Mouse (Mus musculus) T-helper 1 cell (primary cell): ENCODE measurements at regions not wholly inside any gene's neighbourhood (a gene's known extent, or its start where the extent isn't known, plus 50 kb on each side); places are given as distances from the start of the nearest gene placed in this dataset.

Experiments used
- in situ Hi-C: fragments of 300-600 bp; cut with MboI, MseI; formaldehyde crosslinking; loops from one replicate; pipeline ENCODE4 v1.15.1; 2025; ENCODE audit warnings: high pct_unique_total_duplicates

DNA sequence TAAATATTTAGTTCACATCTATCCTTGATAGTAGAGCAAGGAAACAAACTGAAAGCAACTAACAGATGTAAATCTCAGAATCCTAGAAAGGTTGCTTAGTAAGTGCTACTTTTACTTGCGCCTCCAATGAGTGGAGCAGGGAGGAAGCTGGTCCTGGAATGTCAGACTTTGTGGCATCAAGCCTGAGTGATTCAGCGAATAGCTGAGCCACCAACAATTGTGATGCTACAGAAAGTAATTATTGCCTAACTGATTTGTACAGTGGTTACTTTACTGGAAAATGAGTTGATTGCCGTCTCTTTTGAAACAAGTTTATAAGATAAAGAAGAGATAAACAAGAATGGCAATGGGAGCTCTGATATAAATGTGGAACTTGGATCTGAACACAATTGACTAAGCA lies 173.9 kb upstream of the Clnk start:
- in situ Hi-C loops: no loop called here

DNA sequence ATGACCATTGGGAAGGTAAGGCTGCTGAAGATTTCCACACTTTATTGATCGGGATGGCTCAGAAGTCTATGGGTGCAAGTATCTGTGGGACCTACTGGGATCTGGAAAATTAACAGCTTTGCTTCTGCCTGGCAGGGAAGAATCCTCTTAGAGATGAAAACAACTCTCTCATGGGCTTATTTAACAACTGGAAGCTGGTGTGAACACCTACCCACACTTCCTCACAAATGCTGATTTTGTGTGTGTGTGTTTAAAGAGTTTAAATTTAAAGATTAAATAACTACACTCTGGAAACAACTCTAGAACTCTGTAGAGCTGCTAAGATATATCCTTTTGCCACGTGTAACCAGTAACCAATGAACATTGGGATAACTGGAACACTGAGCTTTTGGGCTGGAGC lies 172.5 kb upstream of the Clnk start:
- in situ Hi-C loops: no loop called here

GRCm38 (mm10) chr5:39040467-39040866 lies 163.9 kb upstream of the Clnk start:
- in situ Hi-C loops: no loop called here

DNA sequence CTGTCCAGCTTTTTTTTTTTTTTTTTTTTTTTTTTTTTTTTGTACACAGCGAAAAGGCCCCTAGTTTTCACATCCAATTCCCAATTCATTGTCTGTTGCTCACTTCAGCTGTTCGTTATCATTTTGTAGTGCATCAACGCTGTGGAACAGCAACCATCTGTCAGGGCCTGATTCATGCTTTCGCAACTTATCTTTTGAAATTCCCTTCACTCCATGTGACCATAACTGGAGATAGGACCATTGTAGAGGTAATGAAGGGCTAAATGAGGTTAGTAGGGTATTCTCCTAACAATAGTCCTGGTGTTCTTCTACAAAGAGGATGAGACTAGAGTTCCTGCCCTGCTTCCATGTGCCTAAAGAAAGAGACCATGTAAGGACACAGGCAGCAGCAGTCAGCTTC lies 146.6 kb upstream of the Clnk start:
- in situ Hi-C loops: no loop called here

DNA sequence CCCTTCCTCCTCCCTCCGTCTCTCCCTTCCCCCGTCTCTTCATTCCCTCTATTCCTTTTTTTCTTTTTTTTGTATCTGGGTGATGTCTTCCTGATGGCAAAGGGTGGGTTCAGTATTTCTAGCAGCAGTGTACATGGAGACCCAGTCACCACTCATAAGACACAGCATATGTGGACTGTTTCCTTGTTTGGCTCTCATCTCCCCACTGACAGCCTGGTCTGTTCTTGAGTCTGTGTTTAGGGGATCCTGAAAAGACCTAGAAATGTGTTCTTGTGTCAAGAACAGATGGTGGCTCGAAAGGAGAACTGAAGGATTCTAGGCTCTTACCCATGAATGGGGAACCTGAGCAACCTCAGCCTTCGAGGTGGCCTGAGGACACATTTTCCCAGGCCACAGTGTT lies 124.0 kb upstream of the Clnk start:
- in situ Hi-C loops: loop anchor here (5.0 kb wide), 1 partner anchor 78 kb away; no protein-coding TSS in a partner anchor

DNA sequence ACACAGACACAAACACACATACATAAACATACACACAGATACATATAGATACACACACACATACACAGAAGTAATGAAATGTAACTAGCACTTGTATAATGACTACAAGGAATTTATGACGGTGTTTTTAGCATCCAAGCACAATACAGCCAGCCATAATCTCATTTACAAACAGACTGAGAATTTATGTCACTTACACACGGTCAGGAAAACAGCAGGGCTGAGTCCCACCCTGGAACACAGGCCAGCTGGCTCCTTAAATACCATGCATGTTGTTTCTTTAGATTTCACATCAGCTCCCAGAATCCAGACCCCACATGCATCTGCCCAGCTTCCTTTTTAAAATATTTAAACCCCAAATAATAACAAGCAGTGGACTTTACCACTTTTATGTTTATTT lies 123.1 kb upstream of the Clnk start:
- in situ Hi-C loops: loop anchor here (5.0 kb wide), 1 partner anchor 77 kb away; no protein-coding TSS in a partner anchor

DNA sequence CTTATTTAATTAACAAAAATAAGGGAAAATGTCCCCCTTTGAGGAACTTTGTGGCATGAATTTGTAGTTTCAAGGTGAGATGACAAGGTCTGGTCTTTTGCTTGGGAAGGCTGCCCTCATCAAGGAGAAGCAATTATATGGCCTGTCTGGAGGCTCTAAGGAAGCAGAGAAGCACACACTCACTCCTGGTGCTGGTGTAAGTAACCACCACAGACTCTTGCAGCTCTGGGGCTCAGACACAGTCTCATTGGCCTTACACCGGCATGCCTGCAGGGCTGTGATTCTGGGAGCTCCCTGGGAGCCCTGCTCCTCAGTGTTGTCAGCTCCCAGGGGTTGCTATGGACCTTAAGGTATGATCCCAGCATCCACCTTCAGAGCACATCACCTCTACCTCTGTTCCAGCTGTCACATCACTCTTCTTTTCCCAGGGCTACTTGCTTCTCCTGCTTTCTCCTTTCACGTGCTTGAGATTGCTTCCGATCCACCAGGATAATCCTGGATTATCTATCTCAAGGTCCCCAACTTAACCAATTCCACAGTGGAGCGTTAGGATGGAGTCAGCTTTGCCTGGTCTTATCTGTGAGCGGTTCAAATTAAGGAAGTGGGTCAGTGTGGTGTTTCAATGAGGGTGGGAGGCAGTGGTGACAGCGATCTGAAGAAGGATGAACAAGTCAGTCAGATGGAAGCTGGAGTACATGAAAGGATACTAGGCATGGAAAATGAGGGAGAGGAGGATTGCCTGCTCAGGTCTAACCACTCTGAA lies 96.0 kb upstream of the Clnk start:
- in situ Hi-C loops: no loop called here

DNA sequence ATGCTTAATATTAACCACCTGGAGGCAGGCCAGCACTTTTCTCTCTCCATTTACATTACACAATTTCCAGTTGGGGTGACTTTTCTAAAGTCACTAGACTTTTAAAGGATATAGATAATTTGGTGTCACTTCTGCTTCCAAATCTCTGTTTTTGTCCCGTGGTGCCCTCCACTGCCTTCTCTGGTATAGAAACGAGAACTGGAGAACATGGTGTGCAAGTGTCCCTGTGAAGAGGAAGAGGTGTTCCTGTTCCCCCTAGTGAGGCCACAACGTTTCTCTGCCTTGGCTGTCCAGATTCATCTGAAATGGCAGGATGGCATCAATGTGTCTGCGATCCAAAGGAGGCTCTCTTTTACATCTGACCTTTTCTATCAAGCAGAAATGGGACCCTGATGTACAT lies 93.9 kb upstream of the Clnk start:
- in situ Hi-C loops: no loop called here

DNA sequence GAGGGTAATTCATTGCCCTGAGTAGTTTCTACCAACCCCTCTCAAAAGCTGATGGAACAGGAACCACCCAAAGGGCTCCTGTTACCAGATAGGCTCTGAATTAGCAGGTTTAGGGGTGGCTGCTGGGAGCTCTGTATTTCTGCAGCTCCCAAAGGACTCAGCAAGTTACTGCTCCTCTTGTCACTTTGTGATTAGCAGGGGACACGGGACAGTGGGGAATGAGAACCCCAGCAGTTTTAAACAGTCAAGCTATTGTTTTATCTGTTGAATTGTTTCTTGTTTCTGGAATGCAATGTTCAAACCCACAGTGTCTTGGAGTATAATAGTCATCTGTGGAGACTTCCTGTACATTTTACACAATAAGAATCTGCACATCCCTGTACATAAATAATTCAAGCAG lies 90.4 kb upstream of the Clnk start:
- in situ Hi-C loops: no loop called here

GRCm38 (mm10) chr5:38964445-38964844 lies 87.8 kb upstream of the Clnk start:
- in situ Hi-C loops: no loop called here

DNA sequence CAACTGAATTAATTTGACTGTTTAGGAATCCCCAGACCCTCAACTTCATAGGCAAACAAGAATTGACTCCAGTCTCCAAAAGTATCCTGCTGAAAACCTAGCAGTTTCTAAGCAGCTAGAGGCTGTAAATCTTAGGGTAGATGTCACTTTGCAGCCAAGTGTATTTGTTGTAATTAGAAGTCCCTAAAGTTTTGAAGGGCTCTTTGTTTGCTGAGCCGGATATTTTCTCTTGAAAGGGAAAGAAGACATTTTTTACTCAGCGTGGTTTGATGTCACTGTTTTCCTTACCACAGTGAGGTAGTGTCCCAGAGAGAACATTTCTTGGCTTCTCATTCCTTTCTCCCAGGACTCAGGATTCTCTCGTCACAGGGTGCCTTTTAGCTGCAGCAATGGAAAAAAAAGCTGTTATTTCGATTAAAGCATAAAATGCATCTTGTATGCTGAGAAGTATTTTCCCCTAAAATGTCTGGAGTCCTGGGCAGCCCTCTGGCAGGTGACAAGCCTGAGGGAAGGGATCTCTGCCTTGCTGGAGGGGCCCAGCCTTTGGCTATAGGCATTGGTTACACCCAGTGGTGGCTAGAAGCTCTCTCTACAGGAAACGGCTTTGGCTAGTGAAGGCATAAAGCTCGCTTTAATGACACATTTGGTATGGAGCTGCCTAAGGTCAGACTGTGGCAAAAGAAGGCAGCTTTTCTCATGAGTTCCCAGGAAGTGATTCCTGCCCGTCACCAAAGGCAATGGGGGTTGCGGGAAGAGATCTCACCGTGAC lies 74.1 kb upstream of the Clnk start:
- in situ Hi-C loops: no loop called here

- in situ Hi-C loops: no loop called here
Observed at GRCm38 (mm10) chr5:38945903-38946686, 69.5 kb upstream of the Clnk start.

DNA sequence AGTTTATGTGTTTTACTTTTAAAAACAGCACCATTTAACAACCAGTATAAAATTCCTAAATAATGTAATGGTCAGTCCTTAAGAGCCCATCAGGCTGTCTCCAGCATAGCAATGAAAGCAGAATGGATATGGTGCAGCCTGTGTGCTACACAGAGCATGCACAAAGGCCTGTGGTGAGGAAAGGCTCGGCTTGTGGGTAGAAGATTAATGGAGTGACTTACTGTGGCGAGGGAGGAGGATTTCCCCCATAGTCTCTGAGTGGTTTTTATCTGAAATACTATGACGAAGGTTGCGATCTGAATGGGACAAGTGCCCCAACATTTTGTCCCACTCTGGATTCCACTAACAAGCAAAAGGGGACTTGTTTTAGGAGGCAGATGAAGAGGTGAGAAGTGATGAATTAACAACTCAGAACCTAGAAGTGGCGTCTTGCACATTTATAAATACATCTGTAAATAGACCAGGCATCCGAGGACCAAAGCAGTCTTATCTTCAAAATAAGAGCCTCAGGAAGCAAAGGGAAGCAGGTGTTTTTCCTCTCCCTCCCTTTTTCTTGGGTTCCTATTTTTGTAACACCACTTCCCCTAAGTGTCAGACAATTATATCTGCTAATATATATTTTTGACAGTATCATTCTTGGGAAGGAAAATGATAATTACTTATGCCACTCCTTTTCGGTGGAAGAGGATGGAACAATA lies 55.9 kb upstream of the Clnk start:
- in situ Hi-C loops: no loop called here

GRCm38 (mm10) chr5:38927051-38927450 lies 50.4 kb upstream of the Clnk start:
- in situ Hi-C loops: no loop called here
